Mouse (Mus musculus): ENCODE data around the gene Dlg2.

Gene Dlg2

GRCm38 (mm10) chr7:91063297-91064040, 587.0 kb downstream of the Dlg2 start:
- no peak for DNase-seq (ENCODE audit: low read depth, low spot score)
- no peaks in the 10 kb centered on the region for H3K27me3 ChIP-seq (ENCODE audit: control insufficient read depth, insufficient read depth, low read length, poor library complexity, severe bottlenecking)
- no peaks in the 10 kb centered on the region for H3K36me3 ChIP-seq (ENCODE audit: control insufficient read depth, insufficient read depth, low read length, poor library complexity, severe bottlenecking)

- no peak for DNase-seq (ENCODE audit: low read depth, low spot score)
- no peaks in the 10 kb centered on the region for H3K27me3 ChIP-seq (ENCODE audit: control insufficient read depth, insufficient read depth, low read length, poor library complexity, severe bottlenecking)
- H3K36me3 ChIP-seq (ENCODE audit: control insufficient read depth, insufficient read depth, low read length, poor library complexity, severe bottlenecking) = no peaks in the 10 kb centered on the region
Observed at GRCm38 (mm10) chr7:91071751-91072707, 595.6 kb downstream of the Dlg2 start.

- H3K27me3 ChIP-seq (ENCODE audit: control insufficient read depth, insufficient read depth, low read length, poor library complexity, severe bottlenecking) = no peaks in the 10 kb centered on the region
- H3K36me3 ChIP-seq (ENCODE audit: control insufficient read depth, insufficient read depth, low read length, poor library complexity, severe bottlenecking) = no peaks in the 10 kb centered on the region
- DNase-seq (ENCODE audit: low read depth, low spot score) = no peak
Observed at GRCm38 (mm10) chr7:91086071-91086470, 609.6 kb downstream of the Dlg2 start.

- no peaks in the 10 kb centered on the region for H3K27me3 ChIP-seq (ENCODE audit: control insufficient read depth, insufficient read depth, low read length, poor library complexity, severe bottlenecking)
- no peak for DNase-seq (ENCODE audit: low read depth, low spot score)
- H3K36me3 ChIP-seq (ENCODE audit: control insufficient read depth, insufficient read depth, low read length, poor library complexity, severe bottlenecking) = no peaks in the 10 kb centered on the region
Observed at GRCm38 (mm10) chr7:91089211-91089930, 612.9 kb downstream of the Dlg2 start.

GRCm38 (mm10) chr7:91090317-91090829, 613.9 kb downstream of the Dlg2 start:
- no peak for DNase-seq (ENCODE audit: low read depth, low spot score)
- Histone ChIP-seq H3K27me3 (ENCODE audit: control insufficient read depth, insufficient read depth, low read length, poor library complexity, severe bottlenecking) (no peaks in the 10 kb centered on the region), H3K36me3 (ENCODE audit: control insufficient read depth, insufficient read depth, low read length, poor library complexity, severe bottlenecking) (no peaks in the 10 kb centered on the region)

GRCm38 (mm10) chr7:91090830-91091683, 614.6 kb downstream of the Dlg2 start:
- Histone ChIP-seq H3K36me3 (ENCODE audit: control insufficient read depth, insufficient read depth, low read length, poor library complexity, severe bottlenecking) (no peaks in the 10 kb centered on the region), H3K27me3 (ENCODE audit: control insufficient read depth, insufficient read depth, low read length, poor library complexity, severe bottlenecking) (no peaks in the 10 kb centered on the region)
- no peak for DNase-seq (ENCODE audit: low read depth, low spot score)

- Histone ChIP-seq H3K27me3 (ENCODE audit: control insufficient read depth, insufficient read depth, low read length, poor library complexity, severe bottlenecking) (no peaks in the 10 kb centered on the region), H3K36me3 (ENCODE audit: control insufficient read depth, insufficient read depth, low read length, poor library complexity, severe bottlenecking) (no peaks in the 10 kb centered on the region)
- DNase-seq (ENCODE audit: low read depth, low spot score) = no peak
Observed at GRCm38 (mm10) chr7:91096467-91096866, 620.0 kb downstream of the Dlg2 start.

- no peaks in the 10 kb centered on the region for H3K36me3 ChIP-seq (ENCODE audit: control insufficient read depth, insufficient read depth, low read length, poor library complexity, severe bottlenecking)
- H3K27me3 ChIP-seq (ENCODE audit: control insufficient read depth, insufficient read depth, low read length, poor library complexity, severe bottlenecking) = no peaks in the 10 kb centered on the region
- DNase-seq (ENCODE audit: low read depth, low spot score) = no peak
Observed at GRCm38 (mm10) chr7:91098521-91098920, 622.0 kb downstream of the Dlg2 start.

- no peak for DNase-seq (ENCODE audit: low read depth, low spot score)
- Histone ChIP-seq H3K27me3 (ENCODE audit: control insufficient read depth, insufficient read depth, low read length, poor library complexity, severe bottlenecking) (no peaks in the 10 kb centered on the region), H3K36me3 (ENCODE audit: control insufficient read depth, insufficient read depth, low read length, poor library complexity, severe bottlenecking) (no peaks in the 10 kb centered on the region)
Observed at GRCm38 (mm10) chr7:91109575-91109974, 633.1 kb downstream of the Dlg2 start.

- DNase-seq (ENCODE audit: low read depth, low spot score) = no peak
- H3K27me3 ChIP-seq (ENCODE audit: control insufficient read depth, insufficient read depth, low read length, poor library complexity, severe bottlenecking) = no peaks in the 10 kb centered on the region
- H3K36me3 ChIP-seq (ENCODE audit: control insufficient read depth, insufficient read depth, low read length, poor library complexity, severe bottlenecking) = no peaks in the 10 kb centered on the region
Observed at GRCm38 (mm10) chr7:91132128-91132527, 655.7 kb downstream of the Dlg2 start.

- DNase-seq (ENCODE audit: low read depth, low spot score) = no peak
- H3K36me3 ChIP-seq (ENCODE audit: control insufficient read depth, insufficient read depth, low read length, poor library complexity, severe bottlenecking) = no peaks in the 10 kb centered on the region
Observed at GRCm38 (mm10) chr7:91154096-91154495, 677.6 kb downstream of the Dlg2 start.

GRCm38 (mm10) chr7:91159144-91159543, 682.7 kb downstream of the Dlg2 start:
- no peaks in the 10 kb centered on the region for H3K36me3 ChIP-seq (ENCODE audit: control insufficient read depth, insufficient read depth, low read length, poor library complexity, severe bottlenecking)
- no peak for DNase-seq (ENCODE audit: low read depth, low spot score)
- no peaks in the 10 kb centered on the region for H3K27me3 ChIP-seq (ENCODE audit: control insufficient read depth, insufficient read depth, low read length, poor library complexity, severe bottlenecking)

More at GRCm38 (mm10) chr7:91154096-91154495, 677.6 kb downstream of the Dlg2 start:
- H3K27me3 ChIP-seq (ENCODE audit: control insufficient read depth, insufficient read depth, low read length, poor library complexity, severe bottlenecking) = no peaks in the 10 kb centered on the region

GRCm38 (mm10) chr7:91161643-91162175, 685.2 kb downstream of the Dlg2 start:
- H3K36me3 ChIP-seq (ENCODE audit: control insufficient read depth, insufficient read depth, low read length, poor library complexity, severe bottlenecking) = no peaks in the 10 kb centered on the region

More at GRCm38 (mm10) chr7:91161643-91162175, 685.2 kb downstream of the Dlg2 start:
- no peak for DNase-seq (ENCODE audit: low read depth, low spot score)
- no peaks in the 10 kb centered on the region for H3K27me3 ChIP-seq (ENCODE audit: control insufficient read depth, insufficient read depth, low read length, poor library complexity, severe bottlenecking)
